Mouse (Mus musculus): ENCODE measurements around the gene Tead4. TPM values are rescaled to one million over a fixed set of nuclear protein-coding genes. Genes with fewer than 3 reads are reported as not detected.

The Tead4 gene
- 1.7 TPM in 2 replicates for polyA plus RNA-seq (2016; fragmentation: Nextera tagmentation; extraction: Ambion mirVana)

GRCm38 (mm10) chr6:128300134-128301001, at the start of gene Tead4:
Gene Tead4, minus strand, starts transcription at chr6:128300823.
- Histone ChIP-seq H3K9me3 (replicated peaks) (peaks cover 5% of the 10 kb centered on the region; the same call in 1 of the 2 replicates), H3K36me3 (no peaks in the 10 kb centered on the region), H3K4me1 (peaks cover 33% of the 10 kb centered on the region), H3K27ac (replicated peaks) (peak within 1 kb of the TSS; percentile 77), H3K27me3 (ENCODE audit: low read depth, poor library complexity, severe bottlenecking) (peaks cover 73% of the 10 kb centered on the region), H3K4me3 (peak within 1 kb of the TSS; percentile 77)
- DNase-seq (ENCODE audit: low spot score), result peak; percentile 66
- WGBS, result under 1% methylated on average over 80 of the region's 81 CpGs

- no peak for DNase-seq (ENCODE audit: low spot score)
- 64% methylated on average over 7 of the region's 7 CpGs for WGBS
- no peaks in the 10 kb centered on the region for H3K9me3 ChIP-seq (replicated peaks)
- H3K27me3 ChIP-seq (ENCODE audit: low read depth, poor library complexity, severe bottlenecking), result no peaks in the 10 kb centered on the region
- H3K4me1 ChIP-seq, result peaks cover 17% of the 10 kb centered on the region
- no peak overlapping the region for H3K4me3 ChIP-seq
- H3K36me3 ChIP-seq, result peaks cover 36% of the 10 kb centered on the region
- H3K27ac ChIP-seq (replicated peaks), result peak overlapping the region; percentile 55; the same call in 1 of the 2 replicates
Measured at GRCm38 (mm10) chr6:128349711-128350110, 49.1 kb upstream of the Tead4 start.

GRCm38 (mm10) chr6:128346782-128347181, 46.2 kb upstream of the Tead4 start:
- Histone ChIP-seq H3K27me3 (ENCODE audit: low read depth, poor library complexity, severe bottlenecking) (no peaks in the 10 kb centered on the region), H3K4me3 (no peak overlapping the region), H3K4me1 (0 out of 2 replicates have a peak, but pooled peaks cover 5% of the 10 kb centered on the region), H3K36me3 (peaks cover 54% of the 10 kb centered on the region), H3K9me3 (replicated peaks) (no peaks in the 10 kb centered on the region), H3K27ac (replicated peaks) (no peak overlapping the region)
- DNase-seq (ENCODE audit: low spot score), result no peak
- 88% methylated on average over 6 of the region's 6 CpGs for WGBS

- H3K4me1 ChIP-seq, result 0 out of 2 replicates have a peak, but pooled peaks cover 5% of the 10 kb centered on the region
- no peak overlapping the region for H3K27ac ChIP-seq (replicated peaks)
- H3K36me3 ChIP-seq, result peaks cover 54% of the 10 kb centered on the region
- WGBS, result 93% methylated on average over 10 of the region's 10 CpGs
- no peaks in the 10 kb centered on the region for H3K9me3 ChIP-seq (replicated peaks)
- no peak overlapping the region for H3K4me3 ChIP-seq
- no peaks in the 10 kb centered on the region for H3K27me3 ChIP-seq (ENCODE audit: low read depth, poor library complexity, severe bottlenecking)
- no peak for DNase-seq (ENCODE audit: low spot score)
Measured at GRCm38 (mm10) chr6:128345623-128346022, 45.0 kb upstream of the Tead4 start.

GRCm38 (mm10) chr6:128341956-128342723, 41.5 kb upstream of the Tead4 start:
- no peak for DNase-seq (ENCODE audit: low spot score)
- Histone ChIP-seq H3K27me3 (ENCODE audit: low read depth, poor library complexity, severe bottlenecking) (no peaks in the 10 kb centered on the region), H3K4me3 (no peak overlapping the region), H3K36me3 (peaks cover 37% of the 10 kb centered on the region), H3K4me1 (peaks cover 15% of the 10 kb centered on the region), H3K9me3 (replicated peaks) (no peaks in the 10 kb centered on the region), H3K27ac (replicated peaks) (no peak overlapping the region)
- 95% methylated on average over 11 of the region's 11 CpGs for WGBS

GRCm38 (mm10) chr6:128338876-128339275, 38.3 kb upstream of the Tead4 start:
- Histone ChIP-seq H3K9me3 (replicated peaks) (no peaks in the 10 kb centered on the region), H3K4me3 (no peak overlapping the region), H3K4me1 (peaks cover 21% of the 10 kb centered on the region), H3K36me3 (peaks cover 54% of the 10 kb centered on the region), H3K27me3 (ENCODE audit: low read depth, poor library complexity, severe bottlenecking) (no peaks in the 10 kb centered on the region), H3K27ac (replicated peaks) (0 out of 2 replicates have a peak overlapping the region, but pooled peaks have one; percentile 38)
- 53% methylated on average over 5 of the region's 5 CpGs for WGBS
- no peak for DNase-seq (ENCODE audit: low spot score)

GRCm38 (mm10) chr6:128337467-128337866, 36.8 kb upstream of the Tead4 start:
- 89% methylated on average over 7 of the region's 7 CpGs for WGBS
- Histone ChIP-seq H3K9me3 (replicated peaks) (no peaks in the 10 kb centered on the region), H3K27ac (replicated peaks) (no peak overlapping the region), H3K27me3 (ENCODE audit: low read depth, poor library complexity, severe bottlenecking) (no peaks in the 10 kb centered on the region), H3K4me3 (no peak overlapping the region), H3K36me3 (peaks cover 54% of the 10 kb centered on the region), H3K4me1 (peaks cover 21% of the 10 kb centered on the region)
- no peak for DNase-seq (ENCODE audit: low spot score)

- Histone ChIP-seq H3K9me3 (replicated peaks) (peaks cover 17% of the 10 kb centered on the region), H3K27me3 (ENCODE audit: low read depth, poor library complexity, severe bottlenecking) (no peaks in the 10 kb centered on the region), H3K4me3 (no peak overlapping the region), H3K36me3 (peaks cover 65% of the 10 kb centered on the region), H3K27ac (replicated peaks) (peak overlapping the region; percentile 49; the same call in 1 of the 2 replicates), H3K4me1 (peaks cover 21% of the 10 kb centered on the region)
- 26% methylated on average over 12 of the region's 12 CpGs for WGBS
- DNase-seq (ENCODE audit: low spot score), result peak; percentile 68
Measured at GRCm38 (mm10) chr6:128334397-128335124, 33.9 kb upstream of the Tead4 start.

- Histone ChIP-seq H3K27ac (replicated peaks) (no peak overlapping the region), H3K4me3 (no peak overlapping the region), H3K9me3 (replicated peaks) (no peaks in the 10 kb centered on the region), H3K4me1 (no peaks in the 10 kb centered on the region), H3K27me3 (ENCODE audit: low read depth, poor library complexity, severe bottlenecking) (no peaks in the 10 kb centered on the region), H3K36me3 (peaks cover 27% of the 10 kb centered on the region)
- 29% methylated on average over 4 of the region's 4 CpGs for WGBS
- DNase-seq (ENCODE audit: low spot score), result peak; percentile 54
Measured at GRCm38 (mm10) chr6:128318317-128318716, 17.7 kb upstream of the Tead4 start.

- H3K27ac ChIP-seq (replicated peaks), result no peak overlapping the region
- 79% methylated on average over 8 of the region's 8 CpGs for WGBS
- H3K27me3 ChIP-seq (ENCODE audit: low read depth, poor library complexity, severe bottlenecking), result no peaks in the 10 kb centered on the region
- no peak for DNase-seq (ENCODE audit: low spot score)
- H3K4me3 ChIP-seq, result no peak overlapping the region
- H3K4me1 ChIP-seq, result no peaks in the 10 kb centered on the region
- no peaks in the 10 kb centered on the region for H3K36me3 ChIP-seq
- no peaks in the 10 kb centered on the region for H3K9me3 ChIP-seq (replicated peaks)
Measured at GRCm38 (mm10) chr6:128315597-128315996, 15.0 kb upstream of the Tead4 start.

GRCm38 (mm10) chr6:128314796-128315195, 14.2 kb upstream of the Tead4 start:
- no peak for DNase-seq (ENCODE audit: low spot score)
- H3K27me3 ChIP-seq (ENCODE audit: low read depth, poor library complexity, severe bottlenecking), result no peaks in the 10 kb centered on the region
- no peaks in the 10 kb centered on the region for H3K4me1 ChIP-seq
- H3K4me3 ChIP-seq, result no peak overlapping the region
- WGBS, result 94% methylated on average over 6 of the region's 6 CpGs
- no peak overlapping the region for H3K27ac ChIP-seq (replicated peaks)
- H3K36me3 ChIP-seq, result no peaks in the 10 kb centered on the region
- H3K9me3 ChIP-seq (replicated peaks), result no peaks in the 10 kb centered on the region

GRCm38 (mm10) chr6:128308311-128308710, 7.7 kb upstream of the Tead4 start:
- Histone ChIP-seq H3K9me3 (replicated peaks) (no peaks in the 10 kb centered on the region), H3K27me3 (ENCODE audit: low read depth, poor library complexity, severe bottlenecking) (0 out of 2 replicates have a peak, but pooled peaks cover 3% of the 10 kb centered on the region), H3K27ac (replicated peaks) (no peak overlapping the region), H3K4me3 (no peak overlapping the region), H3K4me1 (no peaks in the 10 kb centered on the region), H3K36me3 (no peaks in the 10 kb centered on the region)
- DNase-seq (ENCODE audit: low spot score), result peak; percentile 82
- WGBS, result 28% methylated on average over 4 of the region's 4 CpGs
